Mouse (Mus musculus): ENCODE results near the gene Gmpr2.

DNA sequence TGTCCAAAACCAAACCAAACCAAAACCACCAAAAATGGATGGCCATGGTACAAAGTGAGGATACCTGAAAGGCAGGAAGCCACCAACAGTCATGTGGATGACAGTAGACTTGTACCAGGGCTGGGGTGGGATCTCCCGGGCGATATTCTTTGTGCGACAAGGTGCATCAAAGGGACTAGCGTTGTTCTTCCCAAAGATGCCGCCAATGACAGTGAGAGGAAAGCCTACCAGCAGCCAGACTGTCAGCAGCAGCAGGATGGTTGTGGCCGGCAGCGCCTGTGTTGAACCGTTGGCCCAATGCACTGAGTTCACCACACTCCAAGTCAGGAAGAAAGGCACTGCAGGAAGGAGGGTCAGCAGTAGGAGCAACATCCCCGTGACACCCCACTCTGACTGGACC lies 33.9 kb upstream of the Gmpr2 start, which contains the start of gene Gm49378:
- no peak for TF ChIP-seq CTCF (conservative IDR thresholded peaks at IDR 0.05; ENCODE audit: insufficient read depth, insufficient read length, low read depth, low read length)
- no peak for TF ChIP-seq POLR2A (IDR thresholded peaks at IDR 0.05; ENCODE audit: low read depth, low read length)

All from kidney, adult 2 months (tissue).